Mouse (Mus musculus) heart, postnatal 0 days (tissue): Measurements from ENCODE around the gene Lmnb2.

ENCODE experiments used
- CTCF ChIP-seq: IDR thresholded peaks from 2 replicates; pipeline ENCODE4 v1.5.1; 2016; ENCODE audit warnings: antibody characterized with exemption, control low read depth, low read depth
- EP300 ChIP-seq: IDR thresholded peaks from 2 replicates; pipeline ENCODE4 v1.6.1; 2016; ENCODE audit warnings: antibody characterized with exemption, low read depth

- TF ChIP-seq EP300 = no peak
- TF ChIP-seq CTCF = no peak
These were observed 60.7 kb downstream of the Lmnb2 start for GRCm38 (mm10) chr10:80857386-80857785.
